Mouse (Mus musculus) brain, embryonic 14.5 days (tissue): ENCODE measurements at regions not wholly inside any gene's neighbourhood (a gene's known extent, or its start where the extent isn't known, plus 50 kb on each side); places are given as distances from the start of the nearest gene placed in this dataset.

ENCODE experiments used
- CTCF ChIP-seq: fragments of 200-500 bp; IDR thresholded peaks from 2 replicates; pipeline ENCODE4 v1.5.1; 2012; ENCODE audit warnings: inconsistent platforms, mild to moderate bottlenecking, moderate library complexity, borderline replicate concordance; ENCODE audit not compliant: insufficient read depth, insufficient read length; ENCODE audit errors: extremely low read depth
- POLR2A ChIP-seq: fragments of 200-500 bp; IDR thresholded peaks from 2 replicates; pipeline ENCODE4 v1.6.1; 2012; ENCODE audit warnings: mild to moderate bottlenecking, inconsistent platforms, borderline replicate concordance; ENCODE audit not compliant: poor library complexity, insufficient read depth, insufficient read length, severe bottlenecking; ENCODE audit errors: extremely low read depth

DNA sequence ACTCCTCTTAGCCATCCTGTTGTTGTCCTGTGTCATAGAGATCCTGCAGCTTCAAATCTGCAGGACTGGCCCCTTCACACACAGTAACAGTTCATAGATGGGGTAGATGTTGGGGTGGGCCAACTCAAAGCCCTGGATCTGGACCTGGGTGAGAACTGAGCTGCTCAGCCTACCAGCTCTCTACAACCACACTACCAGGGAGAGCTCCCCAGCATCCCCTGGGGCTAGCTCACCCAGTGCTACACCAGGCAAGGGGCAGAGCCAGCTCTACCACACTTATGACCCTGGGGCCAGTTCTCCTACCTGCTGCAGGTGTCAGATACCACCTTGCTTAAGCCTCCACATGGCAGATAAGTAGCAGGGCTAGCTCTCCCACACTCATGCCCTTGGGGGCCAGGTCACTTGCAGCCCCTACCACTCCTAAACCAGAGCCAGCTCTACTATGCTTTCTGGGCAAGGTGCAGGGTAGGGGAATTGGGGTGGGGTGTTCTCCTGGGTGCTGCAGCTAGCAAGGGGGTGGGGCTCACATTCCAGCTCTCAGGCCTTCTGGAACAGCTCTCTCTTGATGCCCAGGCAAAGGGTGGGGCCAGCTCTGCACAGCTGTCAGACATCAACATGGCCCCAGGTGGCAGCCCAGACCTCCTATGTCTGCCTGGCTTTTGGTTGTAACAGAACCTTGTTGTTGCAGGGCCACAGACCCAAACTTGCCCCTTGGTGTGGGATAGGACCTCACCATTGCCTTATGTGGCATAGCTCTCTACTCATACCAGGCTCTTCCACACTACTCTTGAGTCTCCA lies 62.4 kb upstream of the Tab2 start:
- TF ChIP-seq POLR2A = no peak
- no peak for TF ChIP-seq CTCF
